Mouse (Mus musculus) forebrain, postnatal 0 days (tissue): ENCODE data around the gene Wdfy1. TPM values are rescaled to one million over a fixed set of nuclear protein-coding genes. Genes with fewer than 3 reads are reported as not detected.

Experiments
- ATAC-seq: fragments of 200-750 bp; cut with Nextera tagmentation; 2 replicates; pipeline ENCODE4 v1.8.0; 2017; ENCODE audit warnings: mild to moderate bottlenecking, moderate library complexity
- DNase-seq: peaks from one replicate; pipeline ENCODE4 v3.0.0-alpha.2; 2015
- H3K27ac ChIP-seq: fragments of 300-500 bp; sonication (generic); 2 replicates; pipeline ENCODE4 v1.5.1; 2014; ENCODE audit warnings: low read depth, mild to moderate bottlenecking, antibody characterized with exemption, low read length, moderate library complexity, mixed read lengths
- H3K27me3 ChIP-seq: fragments of 300-500 bp; sonication (generic); 2 replicates; pipeline ENCODE4 v1.6.1; 2014; ENCODE audit warnings: mild to moderate bottlenecking, low read length, mixed read lengths; ENCODE audit not compliant: insufficient read depth
- H3K36me3 ChIP-seq: fragments of 300-500 bp; sonication (generic); 2 replicates; pipeline ENCODE4 v1.6.1; 2014; ENCODE audit warnings: mild to moderate bottlenecking, moderate library complexity; ENCODE audit not compliant: insufficient read depth
- H3K4me1 ChIP-seq: fragments of 300-500 bp; sonication (generic); 2 replicates; pipeline ENCODE4 v1.6.1; 2014; ENCODE audit warnings: antibody characterized with exemption; ENCODE audit not compliant: insufficient read depth
- H3K4me2 ChIP-seq: fragments of 300-500 bp; sonication (generic); 2 replicates; pipeline ENCODE4 v1.6.1; 2014; ENCODE audit warnings: low read depth, mild to moderate bottlenecking, moderate library complexity
- H3K4me3 ChIP-seq: fragments of 300-500 bp; sonication (generic); 2 replicates; pipeline ENCODE4 v1.5.1; 2014; ENCODE audit warnings: low read depth, low read length, mixed read lengths
- H3K9ac ChIP-seq: fragments of 300-500 bp; sonication (generic); 2 replicates; pipeline ENCODE4 v1.6.1; 2014; ENCODE audit warnings: mild to moderate bottlenecking
- H3K9me3 ChIP-seq: fragments of 300-500 bp; sonication (generic); 2 replicates; pipeline ENCODE4 v1.6.1; 2016; ENCODE audit warnings: low read length
- CTCF ChIP-seq: sonication (generic); IDR thresholded peaks from 2 replicates; pipeline ENCODE4 v1.5.1; 2016; ENCODE audit warnings: antibody characterized with exemption, control low read depth, low read depth
- WGBS: fragments of 180-500 bp; shearing (Covaris S2); extraction: QIAGEN DNeasy Blood & Tissue Kit; methylation state at CpG from one replicate; pipeline ENCODE4 v1.1.7; 2014; 5-methylcytosine and 5-hydroxymethylcytosine counted together
- polyA plus RNA-seq: library from polyadenylated mRNA; unstranded; fragments of >200 nt; fragmentation: Nextera tagmentation; extraction: Ambion mirVana; gene quantifications from 2 replicates; pipeline ENCODE4 v1.2.1, GENCODE M21; 2015
- total RNA-seq: library from RNA; depleted of rRNA; stranded (reverse); fragments of >200 nt; gene quantifications from 2 replicates; pipeline ENCODE4 v1.2.3, GENCODE M21; 2014

The Wdfy1 gene
- total and polyA plus RNA-seq, 2 experiments from 2014 or later, result 72.8 to 90.1 TPM

- H3K9ac ChIP-seq, result no peak overlapping the region
- no peak for ATAC-seq
- no peak overlapping the region for H3K27ac ChIP-seq
- 11% methylated on average over 5 of the region's 5 CpGs for WGBS
- no peaks in the 10 kb centered on the region for H3K36me3 ChIP-seq
- H3K4me2 ChIP-seq, result no peak overlapping the region
- H3K9me3 ChIP-seq, result no peaks in the 10 kb centered on the region
- TF ChIP-seq CTCF, result peak; percentile 54
- no peaks in the 10 kb centered on the region for H3K27me3 ChIP-seq
- no peaks in the 10 kb centered on the region for H3K4me1 ChIP-seq
- peak; percentile 36 for DNase-seq
- no peak overlapping the region for H3K4me3 ChIP-seq
Observed at GRCm38 (mm10) chr1:79682936-79683335, 93.0 kb downstream of the Wdfy1 start.

GRCm38 (mm10) chr1:79680777-79681176 lies 95.2 kb downstream of the Wdfy1 start:
- 91% methylated on average over 3 of the region's 3 CpGs for WGBS
- no peak for TF ChIP-seq CTCF
- no peak overlapping the region for H3K27ac ChIP-seq

GRCm38 (mm10) chr1:79678117-79678684 lies 97.7 kb downstream of the Wdfy1 start:
- DNase-seq (no peak), ATAC-seq (no peak)
- Histone ChIP-seq H3K9ac (no peak overlapping the region), H3K36me3 (no peaks in the 10 kb centered on the region), H3K4me1 (no peaks in the 10 kb centered on the region), H3K27ac (no peak overlapping the region), H3K27me3 (peaks cover 3% of the 10 kb centered on the region; the same call in 1 of the 2 replicates), H3K4me3 (no peak overlapping the region), H3K4me2 (no peak overlapping the region), H3K9me3 (no peaks in the 10 kb centered on the region)
- TF ChIP-seq CTCF, result no peak
- 77% methylated on average over 8 of the region's 8 CpGs for whole genome bisulfite sequencing

More at GRCm38 (mm10) chr1:79680777-79681176, 95.2 kb downstream of the Wdfy1 start:
- no peaks in the 10 kb centered on the region for H3K36me3 ChIP-seq
- no peak overlapping the region for H3K4me2 ChIP-seq
- no peaks in the 10 kb centered on the region for H3K9me3 ChIP-seq
- ATAC-seq (no peak), DNase-seq (no peak)
- no peak overlapping the region for H3K9ac ChIP-seq
- H3K4me3 ChIP-seq, result no peak overlapping the region
- H3K4me1 ChIP-seq, result no peaks in the 10 kb centered on the region
- H3K27me3 ChIP-seq, result no peaks in the 10 kb centered on the region

- 74% methylated on average over 4 of the region's 4 CpGs for WGBS
- no peak for ATAC-seq
Observed at GRCm38 (mm10) chr1:79675716-79676115, 100.2 kb downstream of the Wdfy1 start.

GRCm38 (mm10) chr1:79671543-79672337 lies 104.2 kb downstream of the Wdfy1 start, which contains the start of gene Ap1s3:
TSS of gene Ap1s3 (minus strand) at chr1:79671972.
- peak within 1 kb of the TSS; percentile 99 for H3K4me2 ChIP-seq
- H3K4me1 ChIP-seq, result peaks cover 7% of the 10 kb centered on the region; the same call in 1 of the 2 replicates
- under 1% methylated on average over 49 of the region's 51 CpGs for WGBS
- peaks cover 23% of the 10 kb centered on the region for H3K27me3 ChIP-seq
- no peaks in the 10 kb centered on the region for H3K9me3 ChIP-seq
- ATAC-seq (peak; percentile 72), DNase-seq (peak; percentile 19)
- peak within 1 kb of the TSS; percentile 49 for H3K4me3 ChIP-seq
- no peak within 1 kb of the TSS for H3K27ac ChIP-seq
- no peak for TF ChIP-seq CTCF
- no peaks in the 10 kb centered on the region for H3K36me3 ChIP-seq
- peak within 1 kb of the TSS; percentile 45; the same call in 1 of the 2 replicates for H3K9ac ChIP-seq

More at GRCm38 (mm10) chr1:79675716-79676115, 100.2 kb downstream of the Wdfy1 start:
- no peaks in the 10 kb centered on the region for H3K36me3 ChIP-seq
- no peak for TF ChIP-seq CTCF
- H3K9me3 ChIP-seq, result no peaks in the 10 kb centered on the region
- H3K4me1 ChIP-seq, result peaks cover 7% of the 10 kb centered on the region; the same call in 1 of the 2 replicates
- DNase-seq, result no peak
- H3K4me2 ChIP-seq, result no peak overlapping the region
- H3K27me3 ChIP-seq, result peaks cover 15% of the 10 kb centered on the region
- H3K9ac ChIP-seq, result no peak overlapping the region
- no peak overlapping the region for H3K27ac ChIP-seq
- no peak overlapping the region for H3K4me3 ChIP-seq

- Histone ChIP-seq H3K4me2 (peak overlapping the region; percentile 99), H3K4me3 (peak overlapping the region; percentile 49), H3K9me3 (no peaks in the 10 kb centered on the region), H3K36me3 (no peaks in the 10 kb centered on the region), H3K27me3 (peaks cover 23% of the 10 kb centered on the region), H3K27ac (no peak overlapping the region), H3K4me1 (peaks cover 7% of the 10 kb centered on the region; the same call in 1 of the 2 replicates), H3K9ac (peak overlapping the region; percentile 45; the same call in 1 of the 2 replicates)
- TF ChIP-seq CTCF, result no peak
- ATAC-seq, result no peak
- no peak for DNase-seq
- WGBS, result 5% methylated on average over 11 of the region's 11 CpGs
Observed at GRCm38 (mm10) chr1:79671196-79671542, 104.8 kb downstream of the Wdfy1 start.
